In genomic region chr7:36874004-36874403, GRCm38 (mm10) we compare ENCODE assay signal across 22 mouse cellular contexts.
DNase-seq lines count a peak whose midpoint lies in the region; ATAC-seq and TF ChIP-seq lines count a peak whose summit lies in the region.
"Had no signal": no experiment of that assay in that cellular context is flagged by ENCODE, and none has a peak within 500 bp of the region (broad histone marks: within the 10 kb centered on the region; RNA-seq: fewer than 3 reads in every experiment).

No protein-coding gene starts in this region.

- H3K4me1 ChIP-seq in heart, adult 2 months (ENCODE audit: control insufficient read depth, insufficient read depth, low read length) = no peaks in the 10 kb centered on the region
- peaks cover 7% of the 10 kb centered on the region; the same call in 1 of the 2 replicates for H3K4me1 ChIP-seq in hindbrain, embryonic 16.5 days (ENCODE audit: control insufficient read depth, insufficient read depth, low read depth, low read length)
- peaks cover 18% of the 10 kb centered on the region for H3K4me1 ChIP-seq in hindbrain, embryonic 12.5 days
- peaks cover 46% of the 10 kb centered on the region for H3K4me1 ChIP-seq in neural tube, embryonic 13.5 days (replicated peaks)
- H3K4me1 ChIP-seq: embryonic facial prominence, embryonic 13.5 days; embryonic facial prominence, embryonic 15.5 days; forebrain, embryonic 12.5 days had no signal

- no peak overlapping the region for H3K9ac ChIP-seq in heart, adult 2 months (ENCODE audit: low read depth, low read length)
- H3K9ac ChIP-seq in hindbrain, embryonic 16.5 days (ENCODE audit: low read depth, low read length) = no peak overlapping the region
- H3K9ac ChIP-seq in hindbrain, embryonic 12.5 days = no peak overlapping the region
- no peak overlapping the region for H3K9ac ChIP-seq in neural tube, embryonic 13.5 days
- H3K9ac ChIP-seq: embryonic facial prominence, embryonic 13.5 days; embryonic facial prominence, embryonic 15.5 days; forebrain, embryonic 12.5 days had no signal

- no peak overlapping the region for H3K27ac ChIP-seq in heart, adult 2 months
- no peak overlapping the region for H3K27ac ChIP-seq in hindbrain, embryonic 16.5 days (ENCODE audit: low read depth, low read length)
- H3K27ac ChIP-seq in hindbrain, embryonic 12.5 days = no peak overlapping the region
- H3K27ac ChIP-seq in neural tube, embryonic 13.5 days (replicated peaks) = peak overlapping the region; percentile 63
- H3K27ac ChIP-seq: embryonic facial prominence, embryonic 13.5 days; embryonic facial prominence, embryonic 15.5 days; forebrain, embryonic 10.5 days; forebrain, embryonic 12.5 days had no signal

- no peak for TF ChIP-seq CTCF in heart, adult 2 months (IDR thresholded peaks at IDR 0.05)

- intact Hi-C loops in heart, adult 2 months (cut with DNase I) = no loop called here

- ATAC-seq in hindbrain, embryonic 16.5 days = 0 out of 2 replicates have a peak, but pooled peaks have one; percentile 30
- no peak for ATAC-seq in hindbrain, embryonic 12.5 days (ENCODE audit: low FRiP score)
- ATAC-seq in neural tube, embryonic 13.5 days (ENCODE audit: low read depth) = no peak
- ATAC-seq: forebrain, embryonic 14.5 days had no signal

- no peaks in the 10 kb centered on the region for H3K79me2 ChIP-seq in heart, adult 2 months (replicated peaks; ENCODE audit: control insufficient read depth, insufficient read depth, low read length)

- H3K9me3 ChIP-seq in hindbrain, embryonic 16.5 days (ENCODE audit: control insufficient read depth, low read length) = no peaks in the 10 kb centered on the region
- no peaks in the 10 kb centered on the region for H3K9me3 ChIP-seq in hindbrain, embryonic 12.5 days (replicated peaks)
- H3K9me3 ChIP-seq in neural tube, embryonic 13.5 days = no peaks in the 10 kb centered on the region
- H3K9me3 ChIP-seq: embryonic facial prominence, embryonic 13.5 days; embryonic facial prominence, embryonic 15.5 days; forebrain, embryonic 10.5 days; forebrain, embryonic 12.5 days had no signal

- H3K36me3 ChIP-seq in heart, adult 2 months (ENCODE audit: control insufficient read depth, insufficient read depth, low read length) = no peaks in the 10 kb centered on the region
- H3K36me3 ChIP-seq in hindbrain, embryonic 16.5 days (ENCODE audit: control insufficient read depth, insufficient read depth, low read length) = no peaks in the 10 kb centered on the region
- no peaks in the 10 kb centered on the region for H3K36me3 ChIP-seq in hindbrain, embryonic 12.5 days
- H3K36me3 ChIP-seq in neural tube, embryonic 13.5 days = no peaks in the 10 kb centered on the region
- H3K36me3 ChIP-seq: embryonic facial prominence, embryonic 13.5 days; embryonic facial prominence, embryonic 15.5 days; forebrain, embryonic 10.5 days; forebrain, embryonic 12.5 days had no signal

- no peak for TF ChIP-seq EP300 in heart, adult 2 months (IDR thresholded peaks at IDR 0.05; ENCODE audit: insufficient read depth, low read depth, low read length)

- DNase-seq in heart, adult 11 months = peak; percentile 64
- DNase-seq in heart, adult 2 months = no peak
- DNase-seq in neural tube, embryonic 10.5 days (ENCODE audit: extremely low spot score, low spot score) = no peak
- DNase-seq: adrenal gland, adult 2 months; adrenal gland, postnatal 10 days; adrenal gland, postnatal 25 days; cerebellum, adult 11 months; cerebellum, adult 18-20 months; cerebellum, adult 8-10 months; cerebellum, adult 9-11 months; cerebellum, postnatal 14 days; cerebellum, postnatal 36 days; embryo, embryonic 11 days had no signal

- H3K4me2 ChIP-seq in hindbrain, embryonic 16.5 days (ENCODE audit: low read length) = no peak overlapping the region
- no peak overlapping the region for H3K4me2 ChIP-seq in hindbrain, embryonic 12.5 days (replicated peaks)
- no peak overlapping the region for H3K4me2 ChIP-seq in neural tube, embryonic 13.5 days
- H3K4me2 ChIP-seq: embryonic facial prominence, embryonic 13.5 days; embryonic facial prominence, embryonic 15.5 days; forebrain, embryonic 12.5 days had no signal

- no peak overlapping the region for H3K4me3 ChIP-seq in heart, adult 2 months
- no peak overlapping the region for H3K4me3 ChIP-seq in hindbrain, embryonic 16.5 days (ENCODE audit: low read length)
- H3K4me3 ChIP-seq in hindbrain, embryonic 12.5 days = no peak overlapping the region
- H3K4me3 ChIP-seq in neural tube, embryonic 13.5 days = no peak overlapping the region
- H3K4me3 ChIP-seq: embryonic facial prominence, embryonic 13.5 days; embryonic facial prominence, embryonic 15.5 days; erythroblast, embryonic 14.5 days; forebrain, embryonic 10.5 days; forebrain, embryonic 12.5 days had no signal

- H3K27me3 ChIP-seq in heart, adult 2 months (ENCODE audit: control insufficient read depth, insufficient read depth, low read length) = no peaks in the 10 kb centered on the region
- no peaks in the 10 kb centered on the region for H3K27me3 ChIP-seq in hindbrain, embryonic 16.5 days (replicated peaks; ENCODE audit: control insufficient read depth, insufficient read depth, low read length)
- H3K27me3 ChIP-seq in hindbrain, embryonic 12.5 days = no peaks in the 10 kb centered on the region
- H3K27me3 ChIP-seq in neural tube, embryonic 13.5 days = no peaks in the 10 kb centered on the region
- H3K27me3 ChIP-seq: embryonic facial prominence, embryonic 13.5 days; embryonic facial prominence, embryonic 15.5 days; forebrain, embryonic 12.5 days had no signal

- WGBS in heart, adult 2 months = 72% methylated on average over 5 of the region's 5 CpGs
- WGBS in hindbrain, embryonic 16.5 days = 69% methylated on average over 5 of the region's 5 CpGs
- WGBS in hindbrain, embryonic 12.5 days = 75% methylated on average over 5 of the region's 5 CpGs
- WGBS in neural tube, embryonic 13.5 days = 70% methylated on average over 5 of the region's 5 CpGs

- no peak for TF ChIP-seq POLR2A in heart, adult 2 months (IDR thresholded peaks at IDR 0.05; ENCODE audit: insufficient read depth, low read depth, low read length)
